Mouse (Mus musculus) limb, embryonic 10.5 days (tissue): Measurements from ENCODE around the gene Nacc1. TPM values are rescaled to one million over a fixed set of nuclear protein-coding genes. Genes with fewer than 3 reads are reported as not detected.

ENCODE experiments used
- DNase-seq: peaks from one replicate; pipeline ENCODE4 v3.0.0-alpha.2; 2017; ENCODE audit warnings: low spot score
- H3K27ac ChIP-seq: fragments of 300-500 bp; sonication (generic); 2 replicates; pipeline ENCODE4 v1.5.1; 2016; ENCODE audit warnings: mild to moderate bottlenecking
- H3K27me3 ChIP-seq: fragments of 300-500 bp; sonication (generic); 2 replicates; pipeline ENCODE4 v1.6.1; 2016; ENCODE audit warnings: low read depth, mild to moderate bottlenecking; ENCODE audit not compliant: poor library complexity, severe bottlenecking
- H3K36me3 ChIP-seq: fragments of 300-500 bp; sonication (generic); 2 replicates; pipeline ENCODE4 v1.6.1; 2016; ENCODE audit warnings: mild to moderate bottlenecking, moderate library complexity
- H3K4me1 ChIP-seq: fragments of 300-500 bp; sonication (generic); 2 replicates; pipeline ENCODE4 v1.6.1; 2016
- H3K4me3 ChIP-seq: fragments of 300-500 bp; sonication (generic); 2 replicates; pipeline ENCODE4 v1.5.1; 2016; ENCODE audit warnings: mild to moderate bottlenecking, moderate library complexity
- H3K9me3 ChIP-seq: fragments of 300-500 bp; sonication (generic); replicated peaks from 2 replicates; pipeline ENCODE4 v1.6.1; 2016; ENCODE audit warnings: mild to moderate bottlenecking
- WGBS: fragments of 180-500 bp; shearing (Covaris S2); methylation state at CpG from one replicate; pipeline ENCODE4 v1.1.7; 2016; 5-methylcytosine and 5-hydroxymethylcytosine counted together
- polyA plus RNA-seq: library from polyadenylated mRNA; unstranded; fragments of >200 nt; fragmentation: Nextera tagmentation; extraction: Ambion mirVana; gene quantifications from 2 replicates; pipeline ENCODE4 v1.2.1, GENCODE M21; 2016

The Nacc1 gene
- polyA plus RNA-seq, 1 experiment from 2014 or later, result 32.0 TPM

DNA sequence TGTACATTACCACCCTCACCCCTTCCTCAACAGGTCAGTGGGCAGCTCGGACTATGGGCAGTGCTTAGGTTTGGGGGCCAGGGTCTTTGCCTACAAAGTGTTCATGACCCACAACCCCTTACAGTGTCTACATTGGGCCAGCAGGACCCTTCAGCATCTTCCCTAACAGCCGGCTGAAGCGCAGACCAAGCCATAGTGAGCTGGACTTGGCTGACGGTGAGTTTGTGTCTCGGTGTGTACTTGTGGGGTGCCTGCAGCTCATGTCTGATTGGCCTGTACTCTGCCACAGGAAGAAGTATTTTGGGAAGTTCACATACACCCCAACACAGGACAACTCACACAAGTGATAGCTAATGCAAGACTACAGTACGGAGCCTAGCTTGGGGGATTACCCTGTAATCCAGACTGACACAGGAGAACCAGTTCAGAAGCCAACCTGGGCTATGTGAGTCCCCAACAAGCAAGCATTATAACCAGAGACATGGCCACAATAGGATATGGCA, 15.4 kb upstream of the Nacc1 start:
- peaks cover 62% of the 10 kb centered on the region for H3K4me1 ChIP-seq
- 81% methylated on average over 6 of the region's 6 CpGs for WGBS
- DNase-seq, result no peak
- H3K4me3 ChIP-seq, result peak overlapping the region; percentile 47
- H3K27me3 ChIP-seq, result peaks cover 70% of the 10 kb centered on the region
- H3K27ac ChIP-seq, result peak overlapping the region; percentile 43; the same call in 1 of the 2 replicates
- H3K9me3 ChIP-seq, result no peaks in the 10 kb centered on the region
- peaks cover 23% of the 10 kb centered on the region for H3K36me3 ChIP-seq

DNA sequence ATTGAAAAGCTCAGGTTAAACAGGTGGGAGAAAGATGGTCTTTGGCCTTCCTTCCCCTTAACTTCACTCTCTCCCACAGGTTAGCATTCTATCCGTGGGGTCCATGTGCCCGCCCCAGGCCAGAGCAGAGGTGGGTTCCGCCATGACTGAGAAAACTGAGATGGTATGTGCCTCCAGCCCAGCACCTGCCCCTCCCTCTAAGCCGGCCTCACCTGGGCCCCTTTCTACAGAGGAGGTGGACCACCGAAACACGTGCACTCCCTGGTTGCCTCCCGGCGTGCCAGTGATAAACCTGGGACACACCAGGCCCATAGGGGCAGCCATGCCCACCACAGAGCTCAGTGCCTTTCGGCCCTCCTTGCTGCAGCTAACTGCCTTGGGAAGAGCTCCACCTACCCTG, 14.9 kb upstream of the Nacc1 start:
- 78% methylated on average over 9 of the region's 9 CpGs for WGBS
- peak overlapping the region; percentile 43; the same call in 1 of the 2 replicates for H3K27ac ChIP-seq
- peaks cover 57% of the 10 kb centered on the region for H3K4me1 ChIP-seq
- peaks cover 65% of the 10 kb centered on the region for H3K27me3 ChIP-seq
- H3K4me3 ChIP-seq, result peak overlapping the region; percentile 39
- no peaks in the 10 kb centered on the region for H3K9me3 ChIP-seq
- H3K36me3 ChIP-seq, result peaks cover 28% of the 10 kb centered on the region
- DNase-seq, result no peak

DNA sequence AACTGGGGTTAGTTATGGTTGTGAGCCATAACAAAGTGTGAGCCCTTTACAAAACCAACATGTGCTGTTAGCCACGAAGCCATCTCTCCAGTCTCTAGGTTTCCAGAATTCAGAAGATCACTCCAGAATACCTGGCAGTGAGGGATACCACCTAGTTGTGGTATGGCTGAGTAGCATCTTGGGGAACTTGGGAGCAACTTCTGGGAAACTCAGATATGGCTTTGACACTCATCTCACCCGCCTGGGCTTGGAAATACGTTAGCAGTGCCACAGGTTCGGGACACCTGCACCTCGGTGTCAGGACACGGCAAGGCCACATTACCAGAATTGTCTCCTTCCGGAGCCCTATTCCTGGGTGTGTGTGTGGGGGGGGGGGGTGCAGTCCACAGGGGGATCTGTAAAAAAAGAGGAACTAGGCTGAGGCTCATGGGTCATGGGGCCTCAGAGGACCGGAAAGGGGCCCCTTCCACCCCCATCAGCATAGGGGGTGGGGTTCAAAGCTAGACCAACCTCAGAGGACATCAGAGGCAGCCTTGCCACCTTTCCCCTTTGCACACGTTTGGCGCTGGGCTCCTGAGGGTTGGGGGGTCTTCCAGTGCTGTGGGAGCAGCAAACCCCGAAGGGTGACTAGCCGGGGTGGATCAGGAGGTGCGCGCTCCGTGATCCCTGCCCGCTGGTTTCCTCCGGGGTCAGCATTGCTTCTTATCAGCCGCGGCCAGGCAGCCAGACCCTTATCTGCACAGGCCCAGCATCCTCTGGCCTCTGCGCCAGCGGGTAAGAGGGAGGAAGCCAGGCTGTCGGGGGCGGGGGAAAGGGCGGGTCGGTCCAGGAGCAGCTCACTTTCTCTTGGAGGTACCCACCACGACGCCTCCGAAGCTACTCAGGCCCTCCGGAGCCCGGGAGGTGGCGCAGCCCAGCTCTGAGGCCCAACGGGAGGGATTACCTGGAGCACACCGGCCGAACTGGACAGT, 13.6 kb upstream of the Nacc1 start, which contains the start of gene Lyl1:
Gene Lyl1, plus strand, starts transcription at position 517 of the 971 bp plus-strand sequence.
- 9% methylated on average over 34 of the region's 34 CpGs for WGBS
- Histone ChIP-seq H3K27me3 (peaks cover 52% of the 10 kb centered on the region), H3K4me1 (peaks cover 45% of the 10 kb centered on the region), H3K27ac (peak within 1 kb of the TSS; percentile 43), H3K36me3 (peaks cover 41% of the 10 kb centered on the region), H3K4me3 (peak within 1 kb of the TSS; percentile 39), H3K9me3 (no peaks in the 10 kb centered on the region)
- peak; percentile 74 for DNase-seq

DNA sequence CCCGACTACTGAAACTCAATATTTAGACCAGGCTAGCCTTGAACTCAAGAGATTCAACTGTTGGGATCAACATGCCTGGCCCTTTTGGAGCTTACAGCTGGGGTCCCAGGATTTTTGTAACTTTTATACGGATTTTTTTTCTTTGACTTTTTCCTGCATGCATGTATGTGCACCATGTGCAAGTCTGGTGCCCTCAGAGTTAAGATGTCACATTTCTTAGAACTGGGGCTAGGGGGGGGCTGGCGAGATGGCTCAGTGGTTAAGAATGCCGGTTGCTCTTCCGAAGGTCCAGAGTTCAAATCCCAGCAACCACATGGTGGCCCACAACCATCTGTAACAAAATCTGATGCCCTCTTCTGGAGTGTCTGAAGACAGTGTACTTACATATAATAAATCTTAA, 12.9 kb upstream of the Nacc1 start:
- no peak for DNase-seq
- Histone ChIP-seq H3K9me3 (no peaks in the 10 kb centered on the region), H3K4me1 (peaks cover 42% of the 10 kb centered on the region), H3K36me3 (peaks cover 48% of the 10 kb centered on the region), H3K4me3 (no peak overlapping the region), H3K27me3 (peaks cover 47% of the 10 kb centered on the region), H3K27ac (no peak overlapping the region)
- 83% methylated on average over 5 of the region's 5 CpGs for WGBS

DNA sequence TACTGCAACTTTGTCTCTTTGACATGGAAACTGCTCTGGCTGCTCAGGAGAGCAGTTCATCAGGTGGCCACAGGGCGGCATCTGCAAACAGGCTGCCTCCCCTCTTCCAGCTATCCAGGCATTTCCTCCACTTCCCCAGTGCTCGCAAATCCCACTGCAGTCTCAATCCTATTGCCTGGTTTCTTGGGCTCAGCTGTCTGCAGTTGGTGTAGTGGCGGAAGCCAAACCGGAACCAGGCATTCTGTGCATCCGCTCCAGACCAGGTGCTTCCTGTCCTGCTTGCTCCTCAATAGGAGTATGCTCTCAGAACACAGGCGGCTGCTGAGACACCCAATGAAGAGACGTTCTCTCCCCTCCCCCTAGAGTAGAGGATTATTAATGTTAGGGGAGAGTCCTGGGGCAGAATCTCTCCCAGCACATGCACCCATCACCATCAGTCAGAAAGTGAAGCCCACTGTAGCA, 12.2 kb upstream of the Nacc1 start:
- H3K27ac ChIP-seq, result peak overlapping the region; percentile 38; the same call in 1 of the 2 replicates
- H3K36me3 ChIP-seq, result peaks cover 55% of the 10 kb centered on the region
- H3K9me3 ChIP-seq, result no peaks in the 10 kb centered on the region
- 67% methylated on average over 7 of the region's 7 CpGs for WGBS
- H3K4me1 ChIP-seq, result peaks cover 36% of the 10 kb centered on the region
- DNase-seq, result peak; percentile 65
- peak overlapping the region; percentile 11; the same call in 1 of the 2 replicates for H3K4me3 ChIP-seq
- peaks cover 41% of the 10 kb centered on the region for H3K27me3 ChIP-seq

DNA sequence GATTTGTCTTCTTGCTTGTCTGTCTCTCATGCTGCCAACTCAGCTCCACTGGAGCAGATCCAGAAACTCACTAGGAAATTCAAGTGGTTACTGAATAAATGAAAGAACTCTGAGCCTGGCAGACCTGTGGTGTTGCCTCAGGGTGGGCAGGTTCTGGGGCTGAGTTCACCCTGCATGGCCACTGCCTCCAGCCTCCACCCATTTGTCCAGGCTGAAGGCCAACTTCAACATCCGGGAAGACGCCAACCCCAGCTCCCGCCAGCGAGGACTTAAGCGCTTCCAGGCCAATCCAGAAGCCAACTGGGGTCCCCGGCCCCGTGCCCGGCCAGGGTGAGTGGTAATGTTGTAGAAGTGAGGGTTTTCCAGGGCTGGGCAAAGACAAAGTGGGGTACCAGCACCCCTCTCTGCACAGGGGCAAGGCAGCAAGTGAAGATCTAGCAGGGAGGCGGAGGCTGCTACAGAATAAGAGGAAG, 11.3 kb upstream of the Nacc1 start:
- DNase-seq, result no peak
- H3K4me1 ChIP-seq, result peaks cover 27% of the 10 kb centered on the region
- WGBS, result 91% methylated on average over 9 of the region's 9 CpGs
- no peaks in the 10 kb centered on the region for H3K9me3 ChIP-seq
- H3K36me3 ChIP-seq, result peaks cover 63% of the 10 kb centered on the region
- H3K4me3 ChIP-seq, result no peak overlapping the region
- H3K27ac ChIP-seq, result 0 out of 2 replicates have a peak overlapping the region, but pooled peaks have one; percentile 0
- peaks cover 32% of the 10 kb centered on the region for H3K27me3 ChIP-seq

DNA sequence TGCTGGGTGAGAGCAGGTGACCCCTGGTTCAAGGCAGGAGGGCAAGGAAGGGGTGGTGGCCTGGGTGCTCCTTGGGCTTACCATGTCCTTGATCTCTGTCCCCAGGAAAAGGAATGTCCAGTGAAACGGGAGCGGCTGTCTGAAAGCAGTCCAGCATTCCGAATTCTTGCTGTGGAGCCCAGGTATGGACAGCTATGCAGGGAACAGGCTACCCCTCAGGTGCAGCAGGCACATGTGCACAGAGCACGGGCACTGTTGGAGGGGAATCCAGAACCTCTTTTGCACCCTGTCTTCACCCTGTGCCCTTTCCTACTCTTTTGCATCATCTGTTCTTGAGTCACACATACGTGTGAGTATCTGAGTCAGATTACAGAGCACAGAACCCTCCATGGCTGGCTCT, 10.6 kb upstream of the Nacc1 start:
- H3K36me3 ChIP-seq, result peaks cover 69% of the 10 kb centered on the region
- WGBS, result 93% methylated on average over 5 of the region's 5 CpGs
- no peak overlapping the region for H3K27ac ChIP-seq
- 0 out of 2 replicates have a peak overlapping the region, but pooled peaks have one; percentile 1 for H3K4me3 ChIP-seq
- H3K4me1 ChIP-seq, result peaks cover 22% of the 10 kb centered on the region
- H3K27me3 ChIP-seq, result peaks cover 25% of the 10 kb centered on the region
- no peaks in the 10 kb centered on the region for H3K9me3 ChIP-seq
- DNase-seq, result no peak

DNA sequence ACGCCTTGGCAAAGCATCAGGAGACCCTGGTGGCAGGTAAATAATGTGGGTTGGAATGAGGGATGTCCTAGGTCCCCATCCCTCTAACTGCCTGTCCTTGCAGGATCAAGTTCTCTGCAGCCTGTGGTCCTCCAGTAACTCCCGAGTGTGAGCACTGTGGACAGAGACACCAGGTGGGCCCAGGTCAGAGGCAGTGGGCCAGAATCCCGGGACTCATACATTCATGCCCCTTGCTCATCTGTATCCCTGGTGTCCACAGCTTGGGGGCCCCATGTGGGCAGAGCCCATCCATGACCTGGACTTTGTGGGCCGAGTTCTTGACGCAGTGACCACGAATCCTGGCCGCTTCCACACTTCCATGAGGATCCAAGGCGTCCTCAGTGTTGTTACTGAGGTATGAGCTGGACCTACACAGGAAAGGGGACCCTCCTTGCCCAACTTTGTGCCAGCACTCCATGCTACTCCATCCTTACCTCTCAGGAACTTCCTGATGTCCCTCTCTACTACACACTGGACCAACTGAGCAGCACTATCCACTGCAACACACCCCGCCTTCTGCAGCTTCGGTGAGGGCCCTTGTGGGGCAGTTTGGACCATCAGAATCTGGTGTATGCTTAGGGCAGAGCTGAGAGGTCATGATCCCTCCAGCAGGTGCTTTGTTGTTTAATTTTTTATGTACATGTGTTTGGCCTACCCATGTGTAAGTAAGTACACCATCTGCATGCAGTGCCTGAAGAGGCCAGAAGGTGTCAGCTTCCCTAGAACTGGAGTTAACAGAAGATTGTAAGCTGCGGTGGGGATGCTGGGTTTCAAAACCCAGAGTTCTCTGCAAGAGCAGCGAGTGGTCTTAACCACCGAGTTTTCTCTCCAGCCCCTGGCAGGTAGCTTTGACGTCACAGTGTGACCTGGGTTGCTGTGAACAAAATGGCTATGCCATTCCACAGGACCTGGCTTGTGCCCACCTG, 9.8 kb upstream of the Nacc1 start:
- Histone ChIP-seq H3K27me3 (peaks cover 17% of the 10 kb centered on the region), H3K36me3 (peaks cover 78% of the 10 kb centered on the region), H3K4me1 (peaks cover 22% of the 10 kb centered on the region), H3K9me3 (no peaks in the 10 kb centered on the region), H3K27ac (no peak overlapping the region), H3K4me3 (no peak overlapping the region)
- DNase-seq, result peak; percentile 35
- WGBS, result 89% methylated on average over 14 of the region's 14 CpGs

DNA sequence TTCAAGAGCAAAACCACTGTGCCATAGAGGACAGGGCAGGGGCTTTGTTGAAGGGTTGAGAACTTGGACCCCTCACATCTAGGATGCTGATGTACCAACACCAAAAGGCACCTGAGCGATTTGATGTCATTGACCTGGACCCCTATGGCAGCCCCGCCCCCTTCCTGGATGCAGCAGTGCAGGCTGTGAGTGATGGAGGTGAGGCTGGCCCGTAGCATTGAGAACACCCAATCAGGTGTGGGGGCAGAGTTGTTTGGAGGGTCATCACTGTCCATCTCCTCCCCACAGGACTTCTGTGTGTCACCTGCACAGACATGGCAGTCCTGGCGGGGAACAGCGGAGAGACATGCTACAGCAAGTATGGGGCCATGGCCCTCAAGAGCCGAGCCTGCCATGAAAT, 7.5 kb upstream of the Nacc1 start:
- no peak overlapping the region for H3K4me3 ChIP-seq
- 89% methylated on average over 6 of the region's 6 CpGs for WGBS
- no peak for DNase-seq
- no peak overlapping the region for H3K27ac ChIP-seq
- H3K9me3 ChIP-seq, result no peaks in the 10 kb centered on the region
- H3K36me3 ChIP-seq, result peaks cover 93% of the 10 kb centered on the region
- H3K4me1 ChIP-seq, result peaks cover 12% of the 10 kb centered on the region
- no peaks in the 10 kb centered on the region for H3K27me3 ChIP-seq

DNA sequence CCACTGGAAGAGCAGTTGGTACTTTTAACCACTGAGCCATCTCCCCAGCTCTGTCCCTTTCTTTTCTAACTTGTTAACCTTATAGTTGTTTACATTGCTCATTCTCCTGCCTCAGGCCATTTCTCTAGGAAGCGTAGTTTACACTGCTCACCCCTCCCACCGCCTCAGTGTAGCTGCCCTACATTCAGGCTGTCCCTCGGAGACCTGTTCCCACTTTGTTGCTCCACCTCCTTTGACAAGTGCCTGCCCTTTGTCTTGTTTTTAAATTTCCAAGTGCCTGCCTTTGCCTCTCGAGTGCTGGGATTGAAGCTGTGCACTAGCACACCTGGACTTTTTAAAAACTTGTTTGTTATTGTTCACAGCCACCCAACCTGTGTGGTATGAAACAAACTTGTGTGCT, 5.7 kb upstream of the Nacc1 start:
- peaks cover 21% of the 10 kb centered on the region for H3K4me1 ChIP-seq
- DNase-seq, result no peak
- WGBS, result 72% methylated on average over 4 of the region's 4 CpGs
- no peaks in the 10 kb centered on the region for H3K27me3 ChIP-seq
- H3K27ac ChIP-seq, result no peak overlapping the region
- no peak overlapping the region for H3K4me3 ChIP-seq
- H3K9me3 ChIP-seq, result no peaks in the 10 kb centered on the region
- H3K36me3 ChIP-seq, result peaks cover 75% of the 10 kb centered on the region

DNA sequence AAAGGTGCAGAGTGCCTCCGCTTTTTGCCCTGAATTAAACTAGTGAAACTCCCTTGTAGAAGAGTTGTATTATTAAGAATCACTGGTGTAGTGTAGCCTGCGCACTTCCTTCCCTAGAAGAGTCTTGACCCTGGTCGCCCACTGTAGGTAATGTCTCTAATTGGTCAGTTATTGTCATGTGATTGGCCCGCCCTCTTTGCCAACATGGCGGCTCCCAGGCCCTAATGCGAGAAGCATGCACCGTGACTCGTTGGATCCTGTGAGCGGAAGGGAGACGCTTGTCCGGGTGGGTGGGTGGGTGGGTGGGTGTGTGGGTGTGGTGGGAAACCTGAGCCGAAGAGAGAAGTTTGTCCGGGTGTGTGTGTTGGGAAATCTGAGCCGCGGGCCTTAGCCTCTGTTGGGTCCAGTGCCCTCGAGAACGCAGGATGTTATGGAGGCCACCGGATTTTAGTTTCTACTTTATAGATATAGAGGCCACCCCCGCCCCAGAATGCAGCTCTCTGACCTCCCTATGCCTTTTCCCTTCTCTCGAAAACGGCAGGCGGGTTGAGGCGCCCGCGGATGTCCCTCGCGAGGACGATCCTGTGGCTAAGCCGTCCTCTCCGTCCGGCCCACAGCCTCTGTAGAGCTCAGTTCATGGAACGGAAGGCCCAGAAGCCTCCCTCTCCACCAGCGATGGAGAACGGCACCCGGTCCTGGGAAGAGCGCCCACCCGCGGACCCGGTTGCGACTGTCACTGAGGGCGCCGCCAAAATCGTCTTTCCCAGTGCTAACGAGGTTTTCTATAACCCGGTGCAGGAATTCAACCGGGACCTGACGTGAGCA, 1.6 kb upstream of the Nacc1 start:
- Histone ChIP-seq H3K36me3 (peaks cover 52% of the 10 kb centered on the region), H3K27ac (peak overlapping the region; percentile 87), H3K4me1 (peaks cover 53% of the 10 kb centered on the region), H3K4me3 (peak overlapping the region; percentile 94), H3K27me3 (no peaks in the 10 kb centered on the region), H3K9me3 (no peaks in the 10 kb centered on the region)
- peak; percentile 90 for DNase-seq
- WGBS, result under 1% methylated on average over 47 of the region's 47 CpGs
